Mouse (Mus musculus) bone marrow macrophage, adult 2 months (primary cell): Measurements from ENCODE around the gene Olfr459. TPM values are rescaled to one million over a fixed set of nuclear protein-coding genes. Genes with fewer than 3 reads are reported as not detected.

ENCODE experiments used
- H3K27ac ChIP-seq: 2 replicates; pipeline ENCODE4 v1.5.1; 2012; ENCODE audit warnings: low read depth, low read length; ENCODE audit not compliant: insufficient read depth
- H3K4me1 ChIP-seq: 2 replicates; pipeline ENCODE4 v1.6.1; 2012; ENCODE audit warnings: low read length; ENCODE audit not compliant: control insufficient read depth, insufficient read depth
- H3K4me3 ChIP-seq: 2 replicates; pipeline ENCODE4 v1.5.1; 2012; ENCODE audit warnings: mild to moderate bottlenecking, low read length, moderate library complexity; ENCODE audit not compliant: insufficient read depth
- CTCF ChIP-seq: IDR thresholded peaks from 2 replicates; pipeline ENCODE4 v1.5.1; 2012; ENCODE audit warnings: low read depth, mild to moderate bottlenecking, low read length, moderate library complexity
- POLR2A ChIP-seq: IDR thresholded peaks from 2 replicates; pipeline ENCODE4 v1.6.1; 2012; ENCODE audit warnings: mild to moderate bottlenecking, low read depth, low read length, borderline replicate concordance
- polyA plus RNA-seq: library from polyadenylated mRNA; stranded (reverse); fragments of >200 nt; gene quantifications from 2 replicates; pipeline ENCODE4 v1.2.4, GENCODE M21; 2012; ENCODE audit not compliant: missing spikeins, insufficient read depth, insufficient read length

Olfr459 gene
- polyA plus RNA-seq = not detected in 2 replicates

DNA sequence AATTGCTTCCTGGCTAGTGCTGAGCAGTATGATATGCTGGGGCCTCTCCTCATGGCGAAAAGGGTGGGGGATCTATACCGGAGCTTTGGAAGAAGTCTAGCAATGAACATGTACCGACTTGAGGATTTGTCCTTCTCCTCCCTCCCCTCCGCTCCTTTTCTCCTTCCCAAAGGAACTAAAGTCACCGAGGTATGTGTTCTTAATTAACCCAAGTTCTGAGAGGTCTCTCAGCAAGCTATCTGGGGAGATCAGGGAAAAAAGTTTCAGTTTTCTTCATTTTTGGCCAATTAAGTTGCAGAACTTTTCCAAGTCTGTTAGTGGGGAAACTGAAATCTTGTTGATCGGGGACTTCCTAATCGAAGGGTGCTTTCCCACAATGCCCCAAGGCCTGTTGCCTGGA lies at the start of gene Olfr459:
Gene Olfr459, minus strand, starts transcription at position 101 of the 400 bp plus-strand sequence.
- no peaks in the 10 kb centered on the region for H3K4me1 ChIP-seq
- H3K4me3 ChIP-seq = no peak within 1 kb of the TSS
- no peak within 1 kb of the TSS for H3K27ac ChIP-seq
- no peak for TF ChIP-seq POLR2A
- no peak for TF ChIP-seq CTCF

GRCm38 (mm10) chr6:41824086-41824485 lies 49.1 kb upstream of the Olfr459 start:
- H3K4me3 ChIP-seq = no peak overlapping the region
- no peaks in the 10 kb centered on the region for H3K4me1 ChIP-seq
- no peak overlapping the region for H3K27ac ChIP-seq
- no peak for TF ChIP-seq POLR2A
- no peak for TF ChIP-seq CTCF

- no peak overlapping the region for H3K4me3 ChIP-seq
- H3K27ac ChIP-seq = no peak overlapping the region
- no peaks in the 10 kb centered on the region for H3K4me1 ChIP-seq
- TF ChIP-seq POLR2A (no peak), CTCF (no peak)
Observed at GRCm38 (mm10) chr6:41786700-41787099, 11.7 kb upstream of the Olfr459 start.

- no peak overlapping the region for H3K4me3 ChIP-seq
- TF ChIP-seq POLR2A = no peak
- TF ChIP-seq CTCF = no peak
- no peaks in the 10 kb centered on the region for H3K4me1 ChIP-seq
- no peak overlapping the region for H3K27ac ChIP-seq
Observed at GRCm38 (mm10) chr6:41775721-41776120, 744 bp upstream of the Olfr459 start.

DNA sequence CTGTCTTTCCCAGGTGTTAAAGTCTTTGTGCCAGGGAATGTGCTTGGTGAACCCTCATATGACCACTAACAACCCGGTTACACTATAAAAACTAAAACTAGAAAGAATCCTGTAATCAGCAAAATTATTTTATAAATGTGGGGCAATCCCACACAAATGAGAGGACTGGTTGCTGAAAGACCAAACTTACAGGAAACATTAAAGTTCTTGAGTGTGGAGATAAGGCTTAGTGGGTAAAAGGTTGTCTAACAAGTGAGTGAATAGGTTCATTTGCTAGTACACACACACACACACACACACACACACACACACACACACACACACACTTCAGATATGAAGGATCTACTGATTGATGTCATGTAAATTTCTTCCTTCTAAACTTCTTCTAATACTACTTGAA lies 5.1 kb downstream of the Olfr459 start:
- no peak overlapping the region for H3K4me3 ChIP-seq
- no peak for TF ChIP-seq POLR2A
- TF ChIP-seq CTCF = no peak
- H3K27ac ChIP-seq = no peak overlapping the region
- no peaks in the 10 kb centered on the region for H3K4me1 ChIP-seq

DNA sequence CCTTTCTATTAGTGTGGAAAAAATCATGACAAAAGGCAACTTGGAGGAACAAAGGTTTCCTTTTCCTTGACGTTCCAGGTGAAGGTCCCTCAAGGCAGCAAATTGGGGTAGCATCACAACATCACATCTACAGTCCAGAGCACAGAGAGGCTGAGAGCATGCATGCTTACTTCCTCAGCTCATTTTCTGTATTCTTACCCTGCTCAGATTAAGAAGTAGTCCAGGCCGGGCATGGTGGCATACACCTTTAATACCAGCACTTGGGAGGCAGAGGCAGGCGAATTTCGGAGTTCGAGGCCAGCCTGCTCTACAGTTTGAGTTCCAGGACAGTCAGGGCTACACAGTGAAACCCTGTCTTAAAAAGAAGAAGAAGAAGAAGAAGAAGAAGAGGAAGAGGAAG lies 10.7 kb downstream of the Olfr459 start:
- no peaks in the 10 kb centered on the region for H3K4me1 ChIP-seq
- TF ChIP-seq CTCF (no peak), POLR2A (no peak)
- H3K27ac ChIP-seq = no peak overlapping the region
- H3K4me3 ChIP-seq = no peak overlapping the region

DNA sequence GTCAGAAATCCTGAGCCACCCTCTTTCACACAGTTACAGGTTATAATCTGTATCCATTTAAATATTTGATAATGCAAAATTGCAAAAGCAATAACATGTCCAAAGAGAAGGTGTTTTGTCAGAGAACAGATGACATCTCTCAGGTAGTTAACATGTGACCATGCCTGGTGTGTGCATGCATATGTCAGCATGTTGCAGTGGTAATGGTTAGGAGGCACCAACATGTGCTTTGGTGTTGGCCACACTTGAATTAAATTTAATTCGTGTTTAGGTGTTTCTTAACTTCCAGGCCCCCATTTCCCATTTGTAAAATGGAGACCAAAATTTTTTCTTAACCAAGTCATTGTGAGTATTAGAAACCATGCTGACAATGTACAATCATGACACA lies 12.6 kb downstream of the Olfr459 start:
- H3K4me1 ChIP-seq = no peaks in the 10 kb centered on the region
- H3K27ac ChIP-seq = no peak overlapping the region
- no peak overlapping the region for H3K4me3 ChIP-seq
- TF ChIP-seq CTCF (no peak), POLR2A (no peak)

DNA sequence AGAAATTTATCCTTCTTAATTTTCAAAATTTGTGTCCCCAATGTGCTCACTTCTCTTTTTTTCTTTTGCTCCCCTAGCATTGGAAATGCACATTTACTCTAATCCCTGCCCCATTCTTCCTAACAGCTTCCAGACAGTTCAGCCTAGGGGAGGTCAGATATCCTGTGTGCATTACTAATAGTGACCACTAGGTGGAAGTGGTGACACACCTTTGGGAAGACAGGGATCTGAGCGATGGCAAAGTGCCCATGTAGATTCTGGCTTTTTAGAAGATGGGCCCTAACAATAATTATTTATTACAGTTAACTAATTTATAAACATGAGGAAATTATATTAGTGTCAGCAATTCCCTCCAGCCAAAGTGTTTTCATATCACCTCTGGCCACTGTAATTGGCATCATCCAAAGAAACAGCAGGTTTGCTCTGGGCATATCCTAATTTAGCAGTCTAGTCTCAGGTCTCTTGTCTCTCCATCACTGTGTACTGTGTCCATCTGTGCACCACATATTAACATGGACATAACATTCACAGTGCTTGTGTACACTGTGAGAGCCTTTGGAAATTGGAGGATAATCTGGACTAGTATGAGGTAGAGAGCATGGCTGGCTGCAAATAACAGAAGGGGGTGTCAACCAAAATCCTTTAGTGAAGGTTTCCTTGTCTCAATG lies 13.1 kb downstream of the Olfr459 start:
- no peak for TF ChIP-seq CTCF
- no peak for TF ChIP-seq POLR2A
- no peak overlapping the region for H3K4me3 ChIP-seq
- no peak overlapping the region for H3K27ac ChIP-seq
- no peaks in the 10 kb centered on the region for H3K4me1 ChIP-seq

DNA sequence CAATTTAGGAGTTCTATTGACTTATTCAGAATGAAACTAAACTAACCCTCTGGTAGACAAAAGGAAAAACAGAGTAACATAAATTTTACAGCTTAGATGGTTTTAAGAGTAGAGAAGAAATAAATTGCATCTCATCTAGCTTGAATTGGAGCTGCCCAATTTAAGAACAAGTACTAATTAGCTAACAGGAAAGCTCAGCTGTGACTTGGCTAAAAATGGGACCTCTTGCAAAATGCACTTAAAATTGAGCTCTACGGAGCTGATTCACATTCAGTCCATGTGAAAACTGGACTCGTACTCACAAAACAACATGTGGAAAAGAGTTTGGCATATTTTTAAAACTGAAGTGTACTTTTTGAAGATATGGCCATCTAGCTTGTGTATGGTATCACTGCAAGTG lies 15.4 kb downstream of the Olfr459 start:
- Histone ChIP-seq H3K4me1 (no peaks in the 10 kb centered on the region), H3K27ac (no peak overlapping the region), H3K4me3 (no peak overlapping the region)
- no peak for TF ChIP-seq CTCF
- TF ChIP-seq POLR2A = no peak

DNA sequence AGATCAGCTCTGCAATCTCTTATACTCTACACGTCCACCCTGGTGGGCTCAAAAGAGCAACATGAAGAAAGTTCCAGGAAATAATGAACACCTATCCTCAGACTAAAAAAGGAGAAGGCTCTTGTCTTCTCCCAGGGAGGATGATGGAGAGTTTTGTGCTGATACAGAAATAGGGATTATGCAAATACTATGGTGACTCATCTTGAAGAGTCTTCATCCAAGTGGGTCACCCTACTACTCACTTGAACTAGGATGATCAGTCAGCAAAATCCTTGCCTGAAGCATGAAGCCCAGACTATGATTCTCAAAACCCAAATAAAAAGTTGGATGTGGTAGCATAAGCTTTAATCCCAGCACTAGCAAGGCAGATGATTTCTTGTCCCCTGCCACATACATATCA lies 16.6 kb downstream of the Olfr459 start:
- Histone ChIP-seq H3K4me1 (no peaks in the 10 kb centered on the region), H3K27ac (no peak overlapping the region), H3K4me3 (no peak overlapping the region)
- TF ChIP-seq CTCF (no peak), POLR2A (no peak)

DNA sequence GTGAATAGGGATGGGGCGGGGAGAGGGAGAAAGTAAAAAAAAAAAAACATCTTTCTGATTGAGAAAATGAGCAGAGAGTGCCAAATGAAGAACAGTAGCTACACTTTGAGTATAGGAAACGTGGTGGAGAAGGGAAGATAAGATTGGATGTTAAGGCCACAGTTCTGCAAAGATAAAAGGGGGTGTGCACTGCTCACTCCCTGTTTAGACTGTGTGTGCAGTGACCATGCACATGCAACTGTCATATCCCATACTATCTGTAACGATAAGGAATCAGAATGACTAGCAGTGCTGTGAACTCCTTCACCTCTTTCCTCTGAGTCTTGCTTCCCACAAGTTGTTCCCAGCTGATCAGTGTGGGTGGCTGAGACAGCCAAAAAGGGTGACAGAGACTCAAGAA lies 17.8 kb downstream of the Olfr459 start:
- H3K4me3 ChIP-seq = no peak overlapping the region
- H3K4me1 ChIP-seq = no peaks in the 10 kb centered on the region
- no peak overlapping the region for H3K27ac ChIP-seq
- TF ChIP-seq CTCF = no peak
